Mouse (Mus musculus) urinary bladder, postnatal 36 days (tissue): Measurements from ENCODE around the gene Sumo1.
"Not testable (repeated sequence)": the region's sequence is repeated elsewhere in the genome, so short reads cannot be mapped to it uniquely, and the experiment has no call there.

Experiments used
- DNase-seq, 2 experiments: peaks; one replicate each; pipeline ENCODE4 v3.0.0; 2022; ENCODE audit warnings: low spot score in 2 of 2, mixed read lengths in 1 of 2

Gene Sumo1

GRCm38 (mm10) chr1:59636349-59636748 lies 34.3 kb downstream of the Sumo1 start:
- DNase-seq: no peak

- DNase-seq: no peak
Observed at GRCm38 (mm10) chr1:59633056-59633455, 37.6 kb downstream of the Sumo1 start.

GRCm38 (mm10) chr1:59631986-59632659 lies 38.5 kb downstream of the Sumo1 start:
- DNase-seq: no peak

- not testable (repeated sequence) for DNase-seq
Observed at GRCm38 (mm10) chr1:59630356-59630755, 40.3 kb downstream of the Sumo1 start.

GRCm38 (mm10) chr1:59629194-59629593 lies 41.4 kb downstream of the Sumo1 start:
- no peak for DNase-seq

- DNase-seq: peak in 1 of 2 experiments; percentile 17
Observed at GRCm38 (mm10) chr1:59625410-59625809, 45.2 kb downstream of the Sumo1 start.

GRCm38 (mm10) chr1:59623325-59624017 lies 47.2 kb downstream of the Sumo1 start:
- DNase-seq: peak; percentile 49 to 59

- DNase-seq: no peak
Observed at GRCm38 (mm10) chr1:59619201-59619600, 51.4 kb downstream of the Sumo1 start.

GRCm38 (mm10) chr1:59615021-59615420 lies 55.6 kb downstream of the Sumo1 start:
- DNase-seq: no peak

- peak in 1 of 2 experiments; percentile 31 for DNase-seq
Observed at GRCm38 (mm10) chr1:59613795-59614194, 56.8 kb downstream of the Sumo1 start.

GRCm38 (mm10) chr1:59610929-59611328 lies 59.7 kb downstream of the Sumo1 start:
- no peak for DNase-seq

- DNase-seq: no peak
Observed at GRCm38 (mm10) chr1:59609896-59610295, 60.7 kb downstream of the Sumo1 start.

- DNase-seq: no peak
Observed at GRCm38 (mm10) chr1:59609458-59609857, 61.2 kb downstream of the Sumo1 start.

GRCm38 (mm10) chr1:59608920-59609319 lies 61.7 kb downstream of the Sumo1 start:
- DNase-seq: no peak

- no peak for DNase-seq
Observed at GRCm38 (mm10) chr1:59608125-59608762, 62.4 kb downstream of the Sumo1 start.

- no peak for DNase-seq
Observed at GRCm38 (mm10) chr1:59607071-59607470, 63.6 kb downstream of the Sumo1 start.

GRCm38 (mm10) chr1:59606479-59606878 lies 64.2 kb downstream of the Sumo1 start:
- DNase-seq: no peak

- no peak for DNase-seq
Observed at GRCm38 (mm10) chr1:59603893-59604292, 66.7 kb downstream of the Sumo1 start.

GRCm38 (mm10) chr1:59603417-59603712 lies 67.3 kb downstream of the Sumo1 start:
- DNase-seq: no peak

- no peak for DNase-seq
Observed at GRCm38 (mm10) chr1:59602531-59603416, 67.9 kb downstream of the Sumo1 start.

GRCm38 (mm10) chr1:59595609-59596008 lies 75.0 kb downstream of the Sumo1 start:
- no peak for DNase-seq
